Mouse (Mus musculus): Measurements from ENCODE around the gene Nolc1. TPM values are rescaled to one million over a fixed set of nuclear protein-coding genes. Genes with fewer than 3 reads are reported as not detected.

The Nolc1 gene
- polyA plus RNA-seq, 1 experiment from 2014 or later = 80.8 TPM

DNA sequence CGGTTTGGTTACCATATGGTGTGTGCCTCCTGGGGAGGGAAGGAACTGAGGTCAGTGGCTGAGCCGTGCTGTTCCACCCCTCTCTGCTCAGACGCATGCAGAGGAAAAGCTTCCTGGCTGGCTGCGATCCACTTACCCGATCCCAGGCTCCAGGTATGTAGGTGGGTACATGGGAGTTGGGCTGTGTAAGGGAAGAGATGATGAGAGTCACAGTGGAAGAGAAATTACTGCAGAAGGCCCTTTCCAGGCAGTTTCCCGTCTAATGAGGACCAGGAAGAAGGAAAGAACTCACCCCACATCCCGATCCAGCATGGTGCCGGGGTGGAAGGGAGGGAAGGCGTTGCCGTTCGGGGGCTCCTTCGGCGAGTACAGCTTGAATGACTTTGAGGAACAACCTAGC lies 39.7 kb upstream of the Nolc1 start:
- no peak for ATAC-seq
- no peaks in the 10 kb centered on the region for H3K9me3 ChIP-seq (ENCODE audit: control insufficient read depth, low read length)
- peaks cover 35% of the 10 kb centered on the region for H3K4me1 ChIP-seq (replicated peaks; ENCODE audit: control insufficient read depth, insufficient read depth, low read length)
- H3K27ac ChIP-seq (ENCODE audit: low read length) = no peak overlapping the region
- no peak overlapping the region for H3K9ac ChIP-seq (replicated peaks; ENCODE audit: low read depth, low read length)
- H3K4me2 ChIP-seq (ENCODE audit: low read length) = no peak overlapping the region
- H3K27me3 ChIP-seq (replicated peaks; ENCODE audit: control insufficient read depth, insufficient read depth, low read length) = no peaks in the 10 kb centered on the region
- no peak overlapping the region for H3K4me3 ChIP-seq (replicated peaks; ENCODE audit: low read length)
- peaks cover 38% of the 10 kb centered on the region for H3K36me3 ChIP-seq (ENCODE audit: control insufficient read depth, insufficient read depth)
- WGBS = 90% methylated on average over 13 of the region's 13 CpGs

DNA sequence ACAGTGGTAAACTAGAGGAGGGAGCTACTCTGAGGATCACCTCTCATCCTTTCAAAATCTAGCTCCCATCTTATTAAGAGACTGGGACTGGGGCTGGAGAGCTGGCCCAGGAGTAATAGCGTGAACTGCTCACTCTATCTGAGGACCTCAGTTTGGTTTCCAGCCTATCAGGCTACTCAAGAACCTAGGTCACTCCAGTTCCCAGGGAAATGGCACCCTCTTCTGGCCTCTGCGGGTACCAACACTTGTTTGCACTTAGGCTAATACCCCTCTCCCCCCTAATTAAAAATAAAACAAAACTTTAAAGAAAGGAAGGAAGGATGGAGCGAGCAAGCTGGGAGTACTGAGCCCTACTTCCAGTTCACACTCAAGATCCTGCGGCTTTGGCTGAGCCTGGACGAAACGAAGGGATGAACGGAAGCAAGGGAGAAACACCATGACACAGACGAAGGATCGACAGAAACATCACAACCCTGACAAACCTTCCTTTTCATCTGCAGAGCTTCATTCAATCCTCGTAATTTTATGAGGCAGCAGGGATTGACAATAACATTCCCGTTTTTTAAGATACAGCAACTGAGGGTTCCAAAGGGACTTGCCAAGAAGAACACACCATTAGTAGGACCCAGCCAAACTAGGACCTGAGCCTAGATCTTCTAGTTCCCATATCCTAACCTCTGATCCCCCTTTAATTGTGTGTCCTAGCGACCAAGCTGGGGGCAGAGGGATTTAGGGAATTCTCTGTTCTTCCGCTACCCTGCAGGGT lies 39.0 kb upstream of the Nolc1 start:
- Histone ChIP-seq H3K9ac (replicated peaks; ENCODE audit: low read depth, low read length) (peak overlapping the region; percentile 89), H3K4me2 (ENCODE audit: low read length) (peak overlapping the region; percentile 85), H3K9me3 (ENCODE audit: control insufficient read depth, low read length) (no peaks in the 10 kb centered on the region), H3K27me3 (replicated peaks; ENCODE audit: control insufficient read depth, insufficient read depth, low read length) (no peaks in the 10 kb centered on the region), H3K36me3 (ENCODE audit: control insufficient read depth, insufficient read depth) (peaks cover 38% of the 10 kb centered on the region), H3K4me1 (replicated peaks; ENCODE audit: control insufficient read depth, insufficient read depth, low read length) (peaks cover 42% of the 10 kb centered on the region), H3K27ac (ENCODE audit: low read length) (peak overlapping the region; percentile 51), H3K4me3 (replicated peaks; ENCODE audit: low read length) (peak overlapping the region; percentile 85)
- WGBS = 56% methylated on average over 13 of the region's 13 CpGs
- ATAC-seq = no peak

DNA sequence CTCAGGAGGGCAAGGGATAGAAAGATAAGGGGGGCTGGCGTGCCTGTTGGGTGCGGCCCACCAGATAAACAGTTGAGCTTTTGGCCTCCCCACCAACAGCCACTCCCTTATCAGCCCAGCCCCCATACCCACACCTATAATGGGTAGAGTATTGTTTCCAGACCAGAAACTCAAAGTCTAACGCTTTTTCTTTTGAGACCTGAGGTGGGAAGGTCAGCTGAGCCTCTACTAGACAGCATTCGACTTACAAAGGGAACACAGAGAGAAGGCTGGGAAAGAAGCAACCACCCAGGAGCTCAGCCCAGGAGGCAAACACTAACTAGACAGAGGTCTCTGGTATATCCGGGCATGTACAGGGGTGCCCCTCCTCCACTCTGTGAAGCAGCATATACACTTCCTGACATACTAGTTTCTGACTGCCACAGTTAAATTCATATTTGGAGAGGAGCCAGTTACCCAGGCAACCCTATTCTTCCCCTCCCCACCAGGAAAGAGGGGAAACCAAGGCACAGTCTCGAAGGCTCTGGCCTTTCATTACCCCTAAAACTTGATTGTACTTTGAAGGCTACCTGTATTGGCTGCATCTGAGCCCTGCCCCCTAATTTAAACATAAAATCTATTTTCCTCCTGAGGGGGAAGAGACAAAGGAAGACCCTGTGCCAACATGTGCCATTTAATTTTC lies 38.3 kb upstream of the Nolc1 start:
- no peak for ATAC-seq
- peak overlapping the region; percentile 89 for H3K9ac ChIP-seq (replicated peaks; ENCODE audit: low read depth, low read length)
- H3K36me3 ChIP-seq (ENCODE audit: control insufficient read depth, insufficient read depth) = peaks cover 34% of the 10 kb centered on the region
- H3K27me3 ChIP-seq (replicated peaks; ENCODE audit: control insufficient read depth, insufficient read depth, low read length) = no peaks in the 10 kb centered on the region
- H3K9me3 ChIP-seq (ENCODE audit: control insufficient read depth, low read length) = no peaks in the 10 kb centered on the region
- peak overlapping the region; percentile 85 for H3K4me3 ChIP-seq (replicated peaks; ENCODE audit: low read length)
- peak overlapping the region; percentile 85 for H3K4me2 ChIP-seq (ENCODE audit: low read length)
- WGBS = 12% methylated on average over 6 of the region's 6 CpGs
- peak overlapping the region; percentile 51 for H3K27ac ChIP-seq (ENCODE audit: low read length)
- peaks cover 49% of the 10 kb centered on the region for H3K4me1 ChIP-seq (replicated peaks; ENCODE audit: control insufficient read depth, insufficient read depth, low read length)

DNA sequence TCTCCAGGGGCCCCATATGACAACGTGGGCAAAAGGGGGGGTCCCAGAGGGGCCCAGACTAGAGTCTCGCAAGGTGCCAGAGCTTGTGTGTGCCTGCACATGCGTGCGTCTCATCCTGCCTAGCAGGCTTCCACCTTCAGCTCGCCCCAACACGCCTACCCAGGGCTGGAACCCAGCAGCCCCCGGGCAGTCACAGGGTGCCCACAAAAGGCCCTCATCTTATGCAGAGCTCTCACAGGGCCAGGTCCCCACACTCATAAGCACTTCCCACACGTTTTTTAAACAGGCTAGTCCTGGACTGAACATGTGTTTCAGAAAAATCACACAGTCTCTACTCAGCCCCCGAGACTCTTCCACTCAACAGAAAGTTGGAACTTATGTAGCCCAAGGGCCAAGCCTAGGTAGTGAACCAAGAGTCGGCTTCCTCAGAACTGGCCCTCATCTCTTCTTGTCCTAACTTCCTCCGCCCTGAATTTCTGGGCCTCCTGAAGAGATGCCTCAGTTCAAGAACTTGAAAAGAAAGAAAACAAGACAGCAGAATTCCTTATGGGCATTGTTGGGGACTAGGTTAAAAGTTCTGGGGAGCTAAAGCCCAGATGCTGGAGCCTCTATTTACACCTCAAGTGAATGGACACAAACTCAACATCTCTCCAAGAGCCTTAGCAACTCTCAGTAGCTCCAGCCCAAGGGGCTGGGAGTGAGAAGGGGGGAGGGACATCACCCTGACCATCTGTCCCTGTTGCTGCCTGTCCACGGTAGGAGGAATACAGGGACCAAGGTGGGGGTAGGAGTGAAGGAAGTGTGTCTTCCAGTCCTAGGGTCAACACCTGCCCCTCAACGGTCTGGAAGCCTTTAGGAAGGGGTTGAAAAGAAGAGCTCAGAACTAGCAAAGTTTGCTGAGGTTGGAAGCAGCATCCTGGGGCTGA lies 37.5 kb upstream of the Nolc1 start:
- no peak for ATAC-seq

DNA sequence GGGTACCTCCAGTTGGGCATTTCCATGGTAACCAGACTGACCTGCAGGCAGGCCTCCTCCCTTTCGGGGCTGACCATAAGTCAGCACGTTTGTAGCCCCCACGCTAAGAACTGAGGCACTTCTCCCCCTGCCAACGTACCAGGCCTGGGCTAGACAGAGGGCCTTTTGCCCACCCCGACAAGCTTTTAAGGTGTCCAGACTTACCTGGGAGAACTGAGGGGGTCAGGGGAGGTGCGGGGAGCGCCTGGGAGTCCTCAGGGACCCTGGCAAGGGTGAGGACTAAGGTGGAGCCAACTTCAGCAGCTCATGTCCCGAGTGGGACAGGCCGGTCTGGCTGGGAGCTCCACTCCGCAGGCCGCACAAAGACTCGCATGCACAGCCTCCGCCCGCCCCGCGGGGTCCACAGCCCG lies 36.8 kb upstream of the Nolc1 start:
- peak; percentile 9 for ATAC-seq
- Histone ChIP-seq H3K27ac (ENCODE audit: low read length) (peak overlapping the region; percentile 98), H3K4me1 (replicated peaks; ENCODE audit: control insufficient read depth, insufficient read depth, low read length) (peaks cover 64% of the 10 kb centered on the region), H3K4me2 (ENCODE audit: low read length) (peak overlapping the region; percentile 85), H3K9me3 (ENCODE audit: control insufficient read depth, low read length) (no peaks in the 10 kb centered on the region), H3K9ac (replicated peaks; ENCODE audit: low read depth, low read length) (peak overlapping the region; percentile 89), H3K4me3 (replicated peaks; ENCODE audit: low read length) (peak overlapping the region; percentile 85), H3K27me3 (replicated peaks; ENCODE audit: control insufficient read depth, insufficient read depth, low read length) (no peaks in the 10 kb centered on the region), H3K36me3 (ENCODE audit: control insufficient read depth, insufficient read depth) (peaks cover 20% of the 10 kb centered on the region)
- under 1% methylated on average over 12 of the region's 17 CpGs for WGBS

More for the DNA sequence above, 37.5 kb upstream of the Nolc1 start:
- peak overlapping the region; percentile 85 for H3K4me3 ChIP-seq (replicated peaks; ENCODE audit: low read length)
- H3K36me3 ChIP-seq (ENCODE audit: control insufficient read depth, insufficient read depth) = peaks cover 27% of the 10 kb centered on the region
- peak overlapping the region; percentile 85 for H3K4me2 ChIP-seq (ENCODE audit: low read length)
- no peaks in the 10 kb centered on the region for H3K9me3 ChIP-seq (ENCODE audit: control insufficient read depth, low read length)
- H3K27ac ChIP-seq (ENCODE audit: low read length) = peak overlapping the region; percentile 98
- H3K4me1 ChIP-seq (replicated peaks; ENCODE audit: control insufficient read depth, insufficient read depth, low read length) = peaks cover 57% of the 10 kb centered on the region
- no peaks in the 10 kb centered on the region for H3K27me3 ChIP-seq (replicated peaks; ENCODE audit: control insufficient read depth, insufficient read depth, low read length)
- WGBS = 5% methylated on average over 13 of the region's 13 CpGs
- peak overlapping the region; percentile 89 for H3K9ac ChIP-seq (replicated peaks; ENCODE audit: low read depth, low read length)

DNA sequence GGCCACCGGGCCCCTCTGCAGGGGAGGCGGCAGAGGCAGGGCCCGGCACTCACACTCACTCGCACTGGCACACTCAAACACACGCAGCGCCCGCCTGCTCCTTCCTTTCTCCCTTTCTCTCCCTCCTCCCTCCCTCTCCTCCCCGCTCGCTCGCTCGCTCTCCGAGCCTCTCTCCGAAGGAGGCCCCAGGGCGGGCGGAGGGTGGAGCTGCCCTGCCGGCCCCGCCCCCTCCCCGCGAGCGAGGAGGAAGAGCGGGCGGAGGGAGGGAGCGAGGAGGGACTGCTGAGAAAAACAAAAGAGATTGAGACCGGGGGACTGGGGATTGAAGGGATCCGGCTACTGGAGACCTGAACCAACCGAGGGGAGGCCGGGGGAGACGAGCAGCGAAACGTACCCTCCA lies 36.2 kb upstream of the Nolc1 start:
- 1% methylated on average over 16 of the region's 30 CpGs for WGBS

DNA sequence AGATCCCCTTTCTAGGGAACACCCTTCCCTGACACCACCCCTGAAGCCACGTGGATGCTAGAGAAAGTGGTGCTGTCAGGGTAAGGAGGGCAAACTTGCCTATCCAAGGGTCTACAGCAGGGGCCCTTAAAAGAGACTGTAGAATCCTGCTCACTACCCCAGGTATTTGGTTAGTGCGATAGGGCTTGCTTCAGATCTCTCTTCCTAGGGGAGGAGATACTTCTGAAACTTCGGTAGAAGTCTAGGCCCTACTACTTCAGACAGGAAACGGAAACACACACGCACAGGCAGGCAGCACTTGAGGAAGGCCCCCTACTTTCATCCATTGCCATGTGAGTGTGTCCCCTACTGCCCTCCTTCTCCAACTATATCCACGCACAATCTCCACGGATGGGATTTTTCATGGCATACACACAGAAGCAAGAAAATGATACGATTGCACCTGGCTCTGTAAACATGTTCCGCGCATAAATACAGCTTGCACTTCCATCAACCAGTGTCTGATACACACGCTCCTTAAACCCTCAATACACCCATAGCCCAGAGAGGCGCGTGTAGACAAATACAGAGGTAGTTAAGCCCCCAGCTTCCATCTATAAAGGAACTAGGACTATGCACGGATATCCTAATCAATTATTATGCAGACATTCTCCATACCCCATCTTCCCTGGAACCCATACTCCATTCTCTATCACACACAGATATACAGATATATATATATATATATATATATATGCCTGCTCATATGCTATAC lies 35.3 kb upstream of the Nolc1 start:
- H3K4me1 ChIP-seq (replicated peaks; ENCODE audit: control insufficient read depth, insufficient read depth, low read length) = peaks cover 69% of the 10 kb centered on the region
- peak overlapping the region; percentile 98 for H3K27ac ChIP-seq (ENCODE audit: low read length)
- no peaks in the 10 kb centered on the region for H3K9me3 ChIP-seq (ENCODE audit: control insufficient read depth, low read length)
- H3K27me3 ChIP-seq (replicated peaks; ENCODE audit: control insufficient read depth, insufficient read depth, low read length) = no peaks in the 10 kb centered on the region
- H3K36me3 ChIP-seq (ENCODE audit: control insufficient read depth, insufficient read depth) = peaks cover 6% of the 10 kb centered on the region
- peak overlapping the region; percentile 85 for H3K4me2 ChIP-seq (ENCODE audit: low read length)
- peak overlapping the region; percentile 81 for H3K9ac ChIP-seq (replicated peaks; ENCODE audit: low read depth, low read length)
- ATAC-seq = no peak
- WGBS = 31% methylated on average over 14 of the region's 14 CpGs
- H3K4me3 ChIP-seq (replicated peaks; ENCODE audit: low read length) = peak overlapping the region; percentile 85

More for the DNA sequence above, 36.2 kb upstream of the Nolc1 start:
- H3K4me3 ChIP-seq (replicated peaks; ENCODE audit: low read length) = peak overlapping the region; percentile 85
- H3K27me3 ChIP-seq (replicated peaks; ENCODE audit: control insufficient read depth, insufficient read depth, low read length) = no peaks in the 10 kb centered on the region
- peak overlapping the region; percentile 98 for H3K27ac ChIP-seq (ENCODE audit: low read length)
- H3K9ac ChIP-seq (replicated peaks; ENCODE audit: low read depth, low read length) = peak overlapping the region; percentile 89
- no peaks in the 10 kb centered on the region for H3K9me3 ChIP-seq (ENCODE audit: control insufficient read depth, low read length)
- ATAC-seq = peak; percentile 78
- H3K4me1 ChIP-seq (replicated peaks; ENCODE audit: control insufficient read depth, insufficient read depth, low read length) = peaks cover 69% of the 10 kb centered on the region
- H3K4me2 ChIP-seq (ENCODE audit: low read length) = peak overlapping the region; percentile 85
- H3K36me3 ChIP-seq (ENCODE audit: control insufficient read depth, insufficient read depth) = peaks cover 14% of the 10 kb centered on the region

DNA sequence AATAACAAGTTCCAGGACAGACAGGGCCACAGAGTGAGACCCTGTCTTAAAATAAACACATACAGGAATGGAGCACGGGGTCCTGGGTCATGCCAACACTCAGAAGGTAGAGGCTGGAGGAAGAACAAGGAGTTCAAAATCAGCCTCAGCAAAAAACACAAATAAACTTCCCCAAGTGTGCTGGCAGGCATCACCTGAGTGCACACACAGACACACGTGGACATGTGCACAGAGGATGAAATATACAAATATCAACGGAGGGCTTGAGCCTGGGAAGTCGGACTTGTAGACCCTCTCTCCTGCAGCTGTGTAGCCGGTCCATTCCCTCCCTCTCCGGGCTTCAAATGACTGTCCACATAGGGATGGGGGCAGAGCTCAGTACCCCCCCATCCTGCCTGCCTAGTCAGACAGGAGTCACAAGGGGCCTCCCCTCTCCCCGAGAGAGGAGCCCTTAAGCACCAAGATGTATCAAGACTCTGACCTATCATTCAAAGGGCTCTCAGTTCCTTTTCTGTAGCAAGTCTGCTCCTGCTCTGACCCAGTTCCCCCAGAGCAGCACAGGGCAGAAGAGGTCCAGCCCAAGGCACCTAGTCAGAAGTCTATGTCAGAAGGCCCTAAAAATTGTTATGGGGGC lies 34.2 kb upstream of the Nolc1 start:
- Histone ChIP-seq H3K4me1 (replicated peaks; ENCODE audit: control insufficient read depth, insufficient read depth, low read length) (peaks cover 72% of the 10 kb centered on the region), H3K4me3 (replicated peaks; ENCODE audit: low read length) (peak overlapping the region; percentile 87), H3K36me3 (ENCODE audit: control insufficient read depth, insufficient read depth) (no peaks in the 10 kb centered on the region), H3K27ac (ENCODE audit: low read length) (peak overlapping the region; percentile 98), H3K9ac (replicated peaks; ENCODE audit: low read depth, low read length) (peak overlapping the region; percentile 79), H3K4me2 (ENCODE audit: low read length) (peak overlapping the region; percentile 79), H3K9me3 (ENCODE audit: control insufficient read depth, low read length) (no peaks in the 10 kb centered on the region), H3K27me3 (replicated peaks; ENCODE audit: control insufficient read depth, insufficient read depth, low read length) (no peaks in the 10 kb centered on the region)
- ATAC-seq = no peak
- WGBS = 8% methylated on average over 7 of the region's 7 CpGs
